In the genomic region with DNA sequence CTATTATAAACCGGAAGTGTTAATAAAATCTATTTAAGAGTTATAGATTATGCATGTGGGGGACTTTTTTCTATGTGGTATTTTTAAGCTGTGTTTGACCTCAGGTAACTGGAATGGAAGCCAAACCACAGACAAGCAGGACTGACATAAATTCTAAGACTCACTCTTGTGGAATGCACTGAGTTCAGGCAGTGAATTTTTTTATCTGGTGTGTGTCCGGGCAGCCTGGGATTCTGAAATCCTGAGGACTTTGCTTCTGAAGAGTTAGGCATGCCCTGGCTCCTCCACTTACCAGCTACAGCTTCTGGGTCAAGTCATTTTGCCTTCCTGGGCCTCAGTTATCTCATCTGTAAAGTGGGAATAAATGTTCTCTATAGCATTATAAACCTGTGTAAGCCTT, we compare ENCODE assay signal across 18 mouse cellular contexts.
"Had no signal": no experiment of that assay in that cellular context is flagged by ENCODE, and none has a peak within 500 bp of the region (broad histone marks: within the 10 kb centered on the region; RNA-seq: fewer than 3 reads in every experiment).

No protein-coding gene starts in this region.

- H3K27ac ChIP-seq: left cerebral cortex, adult 2 months; limb, embryonic 15.5 days; liver, embryonic 12.5 days; lung, embryonic 15.5 days; macrophage; midbrain, embryonic 15.5 days; neural tube, embryonic 13.5 days had no signal

- H3K36me3 ChIP-seq: limb, embryonic 15.5 days; liver, embryonic 12.5 days; lung, embryonic 15.5 days; midbrain, embryonic 15.5 days; neural tube, embryonic 13.5 days had no signal

- H3K4me1 ChIP-seq: limb, embryonic 15.5 days; liver, embryonic 12.5 days; lung, embryonic 15.5 days; megakaryocyte, embryonic 14.5 days; midbrain, embryonic 15.5 days; neural tube, embryonic 13.5 days had no signal

- H3K9ac ChIP-seq: limb, embryonic 15.5 days; liver, embryonic 12.5 days; lung, embryonic 15.5 days; midbrain, embryonic 15.5 days; neural tube, embryonic 13.5 days had no signal

- H3K4me3 ChIP-seq: left cerebral cortex, adult 2 months; limb, embryonic 15.5 days; liver, embryonic 12.5 days; lung, embryonic 15.5 days; megakaryocyte, embryonic 14.5 days; midbrain, embryonic 15.5 days; neural tube, embryonic 13.5 days had no signal

- H3K9me3 ChIP-seq: limb, embryonic 15.5 days; lung, embryonic 15.5 days; midbrain, embryonic 15.5 days had no signal

- H3K4me2 ChIP-seq: limb, embryonic 15.5 days; liver, embryonic 12.5 days; lung, embryonic 15.5 days; midbrain, embryonic 11.5 days; midbrain, embryonic 15.5 days; neural tube, embryonic 13.5 days had no signal

- DNase-seq: kidney, adult 8-10 months; kidney, postnatal 10 days; kidney, postnatal 4 days; lung, postnatal 14 days; retina, postnatal 1 day; right cerebral cortex, postnatal 4 days; spleen, adult 18-20 months; thymus, adult 2 months; thymus, postnatal 25 days had no signal

- H3K27me3 ChIP-seq: limb, embryonic 15.5 days; liver, embryonic 12.5 days; lung, embryonic 15.5 days; megakaryocyte, embryonic 14.5 days; midbrain, embryonic 15.5 days; neural tube, embryonic 13.5 days had no signal

- ATAC-seq: liver, embryonic 12.5 days; midbrain, embryonic 15.5 days had no signal
